Mouse (Mus musculus) cerebellum, adult 11-12 months (tissue): ENCODE data around the gene Edem1.

ENCODE experiments used
- DNase-seq: peaks from one replicate; pipeline ENCODE4 v3.0.0; 2022

Gene Edem1

GRCm38 (mm10) chr6:108876052-108876451 lies 47.6 kb downstream of the Edem1 start:
- no peak for DNase-seq

GRCm38 (mm10) chr6:108876486-108876885 lies 48.0 kb downstream of the Edem1 start:
- DNase-seq = no peak

- DNase-seq = no peak
Observed at GRCm38 (mm10) chr6:108880368-108881013, 52.0 kb downstream of the Edem1 start.

- no peak for DNase-seq
Observed at GRCm38 (mm10) chr6:108881074-108881473, 52.6 kb downstream of the Edem1 start.

- no peak for DNase-seq
Observed at GRCm38 (mm10) chr6:108883826-108884225, 55.4 kb downstream of the Edem1 start.

GRCm38 (mm10) chr6:108884603-108885002 lies 56.2 kb downstream of the Edem1 start:
- DNase-seq = no peak

- DNase-seq = no peak
Observed at GRCm38 (mm10) chr6:108886346-108886745, 57.9 kb downstream of the Edem1 start.

- DNase-seq = no peak
Observed at GRCm38 (mm10) chr6:108892589-108892988, 64.1 kb downstream of the Edem1 start.

- no peak for DNase-seq
Observed at GRCm38 (mm10) chr6:108895129-108895528, 66.7 kb downstream of the Edem1 start.

- no peak for DNase-seq
Observed at GRCm38 (mm10) chr6:108895976-108896375, 67.5 kb downstream of the Edem1 start.

- no peak for DNase-seq
Observed at GRCm38 (mm10) chr6:108896525-108897087, 68.2 kb downstream of the Edem1 start.

GRCm38 (mm10) chr6:108899231-108899630 lies 70.8 kb downstream of the Edem1 start:
- DNase-seq = no peak

- DNase-seq = no peak
Observed at GRCm38 (mm10) chr6:108902124-108902523, 73.7 kb downstream of the Edem1 start.

GRCm38 (mm10) chr6:108903280-108903679 lies 74.8 kb downstream of the Edem1 start:
- no peak for DNase-seq

- no peak for DNase-seq
Observed at GRCm38 (mm10) chr6:108906539-108906938, 78.1 kb downstream of the Edem1 start.
